Mouse (Mus musculus): ENCODE measurements around the gene Snrpn.

GRCm38 (mm10) chr7:60004606-60005330 lies 135.3 kb downstream of the Snrpn start, which contains the start of the genes Snurf and Gm38393:
- no peak for TF ChIP-seq CTCF (IDR thresholded peaks at IDR 0.05; ENCODE audit: low read depth, low read length)
- TF ChIP-seq POLR2A (IDR thresholded peaks at IDR 0.05; ENCODE audit: borderline replicate concordance, low read depth, low read length) = no peak

Measured in bone marrow macrophage, adult 2 months (primary cell).